Mouse (Mus musculus) spleen, adult 2 months (tissue): ENCODE data around the gene Mrvi1. TPM values are rescaled to one million over a fixed set of nuclear protein-coding genes. Genes with fewer than 3 reads are reported as not detected.
A peak's percentile ranks its signal among the peaks of the same experiment; 100 is the strongest.

Experiments
- DNase-seq, 2 experiments: peaks; one replicate each; pipeline versions ENCODE4 v3.0.0 to v3.0.0-alpha.2; 2012 to 2021; ENCODE audit warnings: low spot score in 2 of 2, low read depth in 1 of 2
- H3K27ac ChIP-seq: fragments of 200-500 bp; 2 replicates; pipeline ENCODE4 v1.5.1; 2012; ENCODE audit warnings: low read length, inconsistent platforms; ENCODE audit not compliant: insufficient read depth
- H3K27me3 ChIP-seq: fragments of 200-500 bp; 2 replicates; pipeline ENCODE4 v1.6.1; 2012; ENCODE audit warnings: mild to moderate bottlenecking, moderate library complexity, low read length, inconsistent platforms; ENCODE audit not compliant: control insufficient read depth, insufficient read depth
- H3K36me3 ChIP-seq: fragments of 200-500 bp; 2 replicates; pipeline ENCODE4 v1.6.1; 2012; ENCODE audit warnings: mild to moderate bottlenecking, low read length, inconsistent platforms; ENCODE audit not compliant: control insufficient read depth, insufficient read depth
- H3K4me1 ChIP-seq: fragments of 200-500 bp; 2 replicates; pipeline ENCODE4 v1.6.1; 2011; ENCODE audit warnings: inconsistent platforms; ENCODE audit not compliant: control insufficient read depth, insufficient read depth, insufficient read length
- H3K4me3 ChIP-seq: fragments of 200-500 bp; 2 replicates; pipeline ENCODE4 v1.5.1; 2011; ENCODE audit warnings: mild to moderate bottlenecking, inconsistent platforms; ENCODE audit not compliant: insufficient read depth, insufficient read length; ENCODE audit errors: extremely low read depth
- CTCF ChIP-seq: fragments of 200-500 bp; IDR thresholded peaks from 2 replicates; pipeline ENCODE4 v1.5.1; 2011; ENCODE audit warnings: mild to moderate bottlenecking, inconsistent platforms; ENCODE audit not compliant: insufficient read depth, insufficient read length, insufficient replicate concordance; ENCODE audit errors: extremely low read depth
- POLR2A ChIP-seq: fragments of 200-500 bp; IDR thresholded peaks from 2 replicates; pipeline ENCODE4 v1.6.1; 2011; ENCODE audit warnings: low read depth, low read length, inconsistent platforms
- WGBS: fragments of 180-500 bp; shearing (Covaris S2); methylation state at CpG from one replicate; pipeline ENCODE4 v1.1.7; 2018; 5-methylcytosine and 5-hydroxymethylcytosine counted together
- polyA plus RNA-seq: library from polyadenylated mRNA; depleted of rRNA; stranded (reverse); fragments of >200 nt; gene quantifications from 2 replicates; pipeline ENCODE4 v1.2.3, GENCODE M21; 2012

The Mrvi1 gene
- polyA plus RNA-seq, 1 experiment = 10.9 TPM

- peak in 1 of 2 experiments; percentile 19 for DNase-seq
- WGBS = 35% methylated on average over 9 of the region's 9 CpGs
Observed at GRCm38 (mm10) chr7:110891501-110891986, 90.7 kb downstream of the Mrvi1 start.

GRCm38 (mm10) chr7:110881746-110882333 lies 100.4 kb downstream of the Mrvi1 start:
- Histone ChIP-seq H3K4me1 (no peaks in the 10 kb centered on the region), H3K4me3 (no peak overlapping the region), H3K27ac (no peak overlapping the region), H3K36me3 (no peaks in the 10 kb centered on the region), H3K27me3 (no peaks in the 10 kb centered on the region)
- TF ChIP-seq POLR2A (no peak), CTCF (no peak)
- DNase-seq = no peak
- 90% methylated on average over 2 of the region's 2 CpGs for WGBS

More at GRCm38 (mm10) chr7:110891501-110891986, 90.7 kb downstream of the Mrvi1 start:
- Histone ChIP-seq H3K36me3 (no peaks in the 10 kb centered on the region), H3K4me1 (no peaks in the 10 kb centered on the region), H3K27me3 (no peaks in the 10 kb centered on the region), H3K4me3 (no peak overlapping the region), H3K27ac (peak overlapping the region; percentile 31; the same call in 1 of the 2 replicates)
- TF ChIP-seq POLR2A (no peak), CTCF (no peak)

GRCm38 (mm10) chr7:110878028-110878427 lies 104.2 kb downstream of the Mrvi1 start:
- no peak for TF ChIP-seq CTCF
- no peak for TF ChIP-seq POLR2A
- no peaks in the 10 kb centered on the region for H3K36me3 ChIP-seq
- H3K4me3 ChIP-seq = no peak overlapping the region
- 61% methylated on average over 4 of the region's 4 CpGs for WGBS
- no peak overlapping the region for H3K27ac ChIP-seq
- no peaks in the 10 kb centered on the region for H3K27me3 ChIP-seq
- DNase-seq = no peak
- H3K4me1 ChIP-seq = no peaks in the 10 kb centered on the region

GRCm38 (mm10) chr7:110876965-110877364 lies 105.3 kb downstream of the Mrvi1 start:
- 53% methylated on average over 4 of the region's 4 CpGs for WGBS
- TF ChIP-seq POLR2A (no peak), CTCF (no peak)
- no peak overlapping the region for H3K27ac ChIP-seq
- H3K4me1 ChIP-seq = no peaks in the 10 kb centered on the region
- no peaks in the 10 kb centered on the region for H3K36me3 ChIP-seq
- H3K27me3 ChIP-seq = no peaks in the 10 kb centered on the region
- DNase-seq = no peak
- H3K4me3 ChIP-seq = no peak overlapping the region

GRCm38 (mm10) chr7:110868807-110869206 lies 113.5 kb downstream of the Mrvi1 start:
- no peak for DNase-seq
- Histone ChIP-seq H3K36me3 (no peaks in the 10 kb centered on the region), H3K4me1 (no peaks in the 10 kb centered on the region), H3K27me3 (no peaks in the 10 kb centered on the region), H3K27ac (no peak overlapping the region), H3K4me3 (no peak overlapping the region)
- TF ChIP-seq POLR2A (no peak), CTCF (no peak)
- 92% methylated on average over 5 of the region's 5 CpGs for WGBS

GRCm38 (mm10) chr7:110867116-110867515 lies 115.1 kb downstream of the Mrvi1 start:
- no peak for DNase-seq
- Histone ChIP-seq H3K4me3 (no peak overlapping the region), H3K36me3 (no peaks in the 10 kb centered on the region), H3K27ac (no peak overlapping the region), H3K4me1 (no peaks in the 10 kb centered on the region), H3K27me3 (no peaks in the 10 kb centered on the region)
- WGBS = 93% methylated on average over 6 of the region's 6 CpGs
- TF ChIP-seq CTCF = no peak
- no peak for TF ChIP-seq POLR2A

GRCm38 (mm10) chr7:110866021-110866420 lies 116.2 kb downstream of the Mrvi1 start:
- DNase-seq = no peak
- no peak overlapping the region for H3K4me3 ChIP-seq
- no peaks in the 10 kb centered on the region for H3K27me3 ChIP-seq
- no peaks in the 10 kb centered on the region for H3K4me1 ChIP-seq
- 96% methylated on average over 3 of the region's 3 CpGs for WGBS
- no peak overlapping the region for H3K27ac ChIP-seq
- TF ChIP-seq POLR2A (no peak), CTCF (no peak)
- no peaks in the 10 kb centered on the region for H3K36me3 ChIP-seq
